Comparison of ENCODE assay signal across 8 mouse cellular contexts in the genomic region with DNA sequence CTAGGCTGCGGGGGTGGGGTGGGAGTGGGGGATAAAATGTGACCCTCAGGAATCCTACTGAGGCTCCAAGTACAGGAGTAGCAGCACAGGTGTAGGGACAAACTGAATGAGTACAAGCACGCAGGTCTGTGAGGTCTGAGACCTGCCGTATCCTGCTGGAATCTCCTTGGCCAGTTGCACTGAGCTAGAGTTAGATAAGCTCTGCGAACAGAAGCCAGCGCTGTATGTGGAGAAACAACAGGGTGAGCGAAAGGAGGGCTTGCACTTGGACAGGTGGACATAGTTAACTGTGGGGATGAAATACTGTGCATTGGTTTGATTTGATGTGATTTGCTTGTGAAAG. TPM values are rescaled to one million over a fixed set of nuclear protein-coding genes. Genes with fewer than 3 reads are reported as not detected.
DNase-seq lines count a peak whose midpoint lies in the region; ATAC-seq and TF ChIP-seq lines count a peak whose summit lies in the region.

No protein-coding gene starts in this region.

- H3K9me3 ChIP-seq in lung, embryonic 15.5 days, result no peaks in the 10 kb centered on the region
- no peaks in the 10 kb centered on the region for H3K9me3 ChIP-seq in hindbrain, embryonic 14.5 days (ENCODE audit: control insufficient read depth, low read length)
- no peaks in the 10 kb centered on the region for H3K9me3 ChIP-seq in neural tube, embryonic 13.5 days

- peak; percentile 59 for ATAC-seq in lung, embryonic 15.5 days (ENCODE audit: borderline replicate concordance, extremely low read depth, low FRiP score, low TSS enrichment)
- peak; percentile 73 for ATAC-seq in hindbrain, embryonic 14.5 days (ENCODE audit: low FRiP score)
- peak; percentile 76 for ATAC-seq in neural tube, embryonic 13.5 days (ENCODE audit: low read depth)
- ATAC-seq in cerebellum, adult (ENCODE audit: insufficient number of reproducible peaks, low FRiP score, low TSS enrichment), result no peak

- H3K36me3 ChIP-seq in lung, embryonic 15.5 days, result no peaks in the 10 kb centered on the region
- H3K36me3 ChIP-seq in hindbrain, embryonic 14.5 days (replicated peaks; ENCODE audit: control insufficient read depth, insufficient read depth), result no peaks in the 10 kb centered on the region
- H3K36me3 ChIP-seq in neural tube, embryonic 13.5 days, result no peaks in the 10 kb centered on the region

- TF ChIP-seq POLR2A in cerebellum, adult 2 months (IDR thresholded peaks at IDR 0.05; ENCODE audit: borderline replicate concordance, insufficient read depth, low read length), result no peak

- no peak overlapping the region for H3K27ac ChIP-seq in cerebellum, adult 2 months (ENCODE audit: insufficient read depth, low read length)
- no peak overlapping the region for H3K27ac ChIP-seq in lung, embryonic 15.5 days
- peak overlapping the region; percentile 97 for H3K27ac ChIP-seq in hindbrain, embryonic 14.5 days
- peak overlapping the region; percentile 97 for H3K27ac ChIP-seq in neural tube, embryonic 13.5 days (replicated peaks)

- peak in 1 of 2 experiments; percentile 4 for DNase-seq in cerebellum, adult 2 months
- no peak for DNase-seq in cerebellum, adult 11 months
- DNase-seq in lung, adult 18-20 months, result no peak
- peak; percentile 66 for DNase-seq in hindbrain, embryonic 14.5 days (ENCODE audit: low spot score)
- no peak for DNase-seq in thymus, postnatal 14 days

- 3% methylated on average over 6 of the region's 6 CpGs for WGBS in cerebellum, adult 2 months
- WGBS in lung, embryonic 15.5 days, result under 1% methylated on average over 6 of the region's 6 CpGs
- WGBS in hindbrain, embryonic 14.5 days, result under 1% methylated on average over 6 of the region's 6 CpGs
- 3% methylated on average over 6 of the region's 6 CpGs for WGBS in neural tube, embryonic 13.5 days

- TF ChIP-seq CTCF in cerebellum, adult 2 months (IDR thresholded peaks at IDR 0.05; ENCODE audit: borderline replicate concordance, insufficient read depth, low read depth, low read length), result no peak

- H3K9ac ChIP-seq in lung, embryonic 15.5 days, result peak overlapping the region; percentile 27
- peak overlapping the region; percentile 94 for H3K9ac ChIP-seq in hindbrain, embryonic 14.5 days
- H3K9ac ChIP-seq in neural tube, embryonic 13.5 days, result peak overlapping the region; percentile 96

- peak overlapping the region; percentile 47 for H3K4me3 ChIP-seq in cerebellum, adult 2 months (replicated peaks; ENCODE audit: insufficient read depth, low read depth, low read length)
- peak overlapping the region; percentile 44 for H3K4me3 ChIP-seq in lung, embryonic 15.5 days
- H3K4me3 ChIP-seq in hindbrain, embryonic 14.5 days (replicated peaks; ENCODE audit: low read length), result peak overlapping the region; percentile 65
- H3K4me3 ChIP-seq in neural tube, embryonic 13.5 days, result peak overlapping the region; percentile 71

- H3K27me3 ChIP-seq in cerebellum, adult 2 months (ENCODE audit: control insufficient read depth, insufficient read depth, low read length), result 0 out of 2 replicates have a peak, but pooled peaks cover 1% of the 10 kb centered on the region
- H3K27me3 ChIP-seq in lung, embryonic 15.5 days, result peaks cover 38% of the 10 kb centered on the region
- H3K27me3 ChIP-seq in hindbrain, embryonic 14.5 days (ENCODE audit: control insufficient read depth, insufficient read depth, low read length), result no peaks in the 10 kb centered on the region
- no peaks in the 10 kb centered on the region for H3K27me3 ChIP-seq in neural tube, embryonic 13.5 days

- peak overlapping the region; percentile 87 for H3K4me2 ChIP-seq in lung, embryonic 15.5 days
- peak overlapping the region; percentile 61 for H3K4me2 ChIP-seq in hindbrain, embryonic 14.5 days (replicated peaks)
- peak overlapping the region; percentile 75 for H3K4me2 ChIP-seq in neural tube, embryonic 13.5 days

- H3K4me1 ChIP-seq in cerebellum, adult 2 months (ENCODE audit: control insufficient read depth, insufficient read depth, low read length), result no peaks in the 10 kb centered on the region; the same call in 1 of the 2 replicates
- H3K4me1 ChIP-seq in lung, embryonic 15.5 days, result peaks cover 4% of the 10 kb centered on the region; the same call in 1 of the 2 replicates
- H3K4me1 ChIP-seq in hindbrain, embryonic 14.5 days (replicated peaks; ENCODE audit: control insufficient read depth, insufficient read depth, low read length), result peaks cover 16% of the 10 kb centered on the region
- H3K4me1 ChIP-seq in neural tube, embryonic 13.5 days (replicated peaks), result peaks cover 25% of the 10 kb centered on the region

RNA-seq across cellular contexts. Expression of gene St6gal2, which starts 1.0 kb away (rescaled TPM):
- polyA plus RNA-seq in cerebellum, adult 2 months (2012; rRNA removed), result 2.4 and 3.1 TPM in 2 replicates
- 0.92 and 1.4 TPM in 2 replicates for polyA plus RNA-seq in lung, embryonic 15.5 days (2015; fragmentation: Nextera tagmentation; extraction: Ambion mirVana)
- 44.2 and 46.9 TPM in 2 replicates for polyA plus RNA-seq in hindbrain, embryonic 14.5 days (2014; fragmentation: Nextera tagmentation; extraction: Ambion mirVana)
- polyA plus RNA-seq in neural tube, embryonic 13.5 days (2015; fragmentation: Nextera tagmentation; extraction: Ambion mirVana), result 17.0 and 20.7 TPM in 2 replicates

Comparison
In these comparisons a context has a peak if more than half of its experiments do, and no peak if none do; other contexts are left out.
1. H3K27ac ChIP-seq: peak in hindbrain, embryonic 14.5 days (single experiment) and neural tube, embryonic 13.5 days (single experiment); none in cerebellum, adult 2 months (single experiment) and lung, embryonic 15.5 days (single experiment).
2. H3K9ac ChIP-seq: peak in every context shown above with its lines; median percentile 96 in neural tube, embryonic 13.5 days; 94 in hindbrain, embryonic 14.5 days; 27 in lung, embryonic 15.5 days.
3. Peak in every context shown above with its lines, with median percentiles within 50 percentile points of each other: H3K4me3 ChIP-seq and H3K4me2 ChIP-seq.